ENCODE assay signal across 8 mouse cellular contexts in the genomic region with DNA sequence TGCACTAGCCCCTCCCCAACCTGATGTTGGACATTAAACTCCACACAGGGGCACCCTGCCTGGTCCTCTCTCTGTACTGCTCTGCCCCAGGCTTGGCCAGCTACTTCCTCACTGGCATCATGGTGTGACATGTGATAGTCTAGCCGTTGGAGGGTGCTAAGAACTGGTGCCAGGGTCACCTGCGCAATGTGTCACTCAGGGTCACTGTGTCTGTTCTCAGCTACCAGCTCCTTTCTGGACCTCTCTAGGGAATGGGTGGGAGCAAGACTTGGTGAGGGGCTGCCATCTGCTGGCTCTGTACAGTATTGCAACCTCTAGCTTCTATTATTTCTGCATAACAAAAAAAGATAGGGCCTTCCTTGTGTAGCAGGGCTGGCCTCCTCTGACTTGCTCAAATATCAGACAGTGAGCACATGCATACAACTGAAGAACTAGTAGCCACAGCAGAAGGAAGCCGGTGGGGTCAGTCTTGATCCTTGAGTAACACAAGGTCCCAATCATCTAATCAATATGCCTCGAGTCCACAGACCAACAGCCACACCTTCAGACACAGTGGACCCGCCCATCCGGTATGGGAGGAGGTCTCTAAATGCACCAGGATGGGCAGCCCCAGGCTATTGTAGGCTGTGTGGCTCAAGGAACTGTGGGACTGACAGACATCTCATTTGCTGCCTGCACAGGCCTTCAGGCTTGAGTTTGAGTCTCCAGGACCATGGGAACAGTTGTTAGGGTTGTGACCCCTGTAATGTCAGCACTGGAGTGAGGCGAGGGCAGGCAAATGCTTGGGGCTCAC. TPM values are rescaled to one million over a fixed set of nuclear protein-coding genes. Genes with fewer than 3 reads are reported as not detected.
DNase-seq lines count a peak whose midpoint lies in the region; ATAC-seq and TF ChIP-seq lines count a peak whose summit lies in the region.
"Had no signal": no experiment of that assay in that cellular context is flagged by ENCODE, and none has a peak within 500 bp of the region (broad histone marks: within the 10 kb centered on the region; RNA-seq: fewer than 3 reads in every experiment).

No protein-coding gene starts in this region.

- peak; percentile 95 for TF ChIP-seq CTCF in gastrocnemius, adult 2 months (IDR thresholded peaks at IDR 0.05)

- H3K27ac ChIP-seq in gastrocnemius, adult 2 months, result peak overlapping the region; percentile 29
- H3K27ac ChIP-seq: macrophage had no signal

- intact Hi-C loops in gastrocnemius, adult 2 months (cut with DNase I), result loop anchor here (1.0 to 10.0 kb wide), 3 partner anchors 66 to 158 kb away; no protein-coding TSS in a partner anchor
- intact Hi-C loops in left cerebral cortex, postnatal 10 days (cut with DNase I), result loop anchor here (5.0 kb wide), 1 partner anchor 85 kb away; no protein-coding TSS in a partner anchor

- DNase-seq in adipocyte (ENCODE audit: low spot score), result peak; percentile 72
- DNase-seq in cerebellum, postnatal 25 days, result peak; percentile 87
- DNase-seq in gastrocnemius, adult 2 months, result peak; percentile 81
- peak; percentile 61 to 70 for DNase-seq in left cerebral cortex, postnatal 10 days (ENCODE audit: extremely low spot score in 1 of 2, low spot score in 2 of 2)
- DNase-seq in right cerebral cortex, postnatal 36 days (ENCODE audit: low spot score in 2 of 2), result peak; percentile 19 to 43

- peak; percentile 60 for ATAC-seq in inflammation-experienced regulatory T-cells, adult 6 months
- ATAC-seq in megakaryocyte-erythroid progenitor cell, adult 5-6 weeks (replicated peaks; ENCODE audit: low FRiP score, low TSS enrichment, poor library complexity, severe bottlenecking), result peak; percentile 58

- no peak overlapping the region for H3K4me3 ChIP-seq in gastrocnemius, adult 2 months

RNA-seq across cellular contexts. Expression of gene Thop1, which starts 12.5 kb away (rescaled TPM):
- total RNA-seq in gastrocnemius, adult 2 months (2021), result 10 to 100 TPM; 25.1 to 25.9 TPM
- 1 to 10 TPM; 1.9 to 2.7 (median 2.5) TPM for polyA plus RNA-seq in inflammation-experienced regulatory T-cells, adult 6 months (2017; shearing (Covaris generic))
- total RNA-seq in left cerebral cortex, postnatal 10 days (2021), result 10 to 100 TPM; 53.8 to 54.9 TPM
- total RNA-seq in megakaryocyte-erythroid progenitor cell, adult 5-6 weeks (2014; fragmentation: Nextera tagmentation), result 40.7 and 52.0 TPM in 2 replicates
- 46.0 and 58.3 TPM in 2 replicates for total RNA-seq in megakaryocyte-erythroid progenitor cell, adult 5-6 weeks (2017)

RNA-seq across cellular contexts. Expression of gene Creb3l3, which starts 16.3 kb away (rescaled TPM):
- not detected for total RNA-seq in gastrocnemius, adult 2 months (2021)
- polyA plus RNA-seq in inflammation-experienced regulatory T-cells, adult 6 months (2017; shearing (Covaris generic)), result not detected
- under 1 TPM; 0.28 to 0.30 TPM for total RNA-seq in left cerebral cortex, postnatal 10 days (2021)
- total RNA-seq in megakaryocyte-erythroid progenitor cell, adult 5-6 weeks (2014; fragmentation: Nextera tagmentation), result not detected in 2 replicates
- total RNA-seq in megakaryocyte-erythroid progenitor cell, adult 5-6 weeks (2017), result not detected in 2 replicates

RNA-seq across cellular contexts. Expression of gene Sgta, which starts 22.4 kb away (rescaled TPM):
- total RNA-seq in gastrocnemius, adult 2 months (2021), result 100 to 1,000 TPM; 100 TPM
- 10 to 100 TPM; 66.4 to 86.5 (median 71.0) TPM for polyA plus RNA-seq in inflammation-experienced regulatory T-cells, adult 6 months (2017; shearing (Covaris generic))
- total RNA-seq in left cerebral cortex, postnatal 10 days (2021), result 100 to 1,000 TPM; 187 to 196 TPM
- 59.4 and 61.4 TPM in 2 replicates for total RNA-seq in megakaryocyte-erythroid progenitor cell, adult 5-6 weeks (2014; fragmentation: Nextera tagmentation)
- 34.2 and 41.6 TPM in 2 replicates for total RNA-seq in megakaryocyte-erythroid progenitor cell, adult 5-6 weeks (2017)

RNA-seq across cellular contexts. Expression of gene Map2k2, which starts 23.4 kb away (rescaled TPM):
- total RNA-seq in gastrocnemius, adult 2 months (2021), result 100 to 1,000 TPM; 148 to 187 TPM
- 10 to 100 TPM; 22.1 to 27.1 (median 23.3) TPM for polyA plus RNA-seq in inflammation-experienced regulatory T-cells, adult 6 months (2017; shearing (Covaris generic))
- total RNA-seq in left cerebral cortex, postnatal 10 days (2021), result 100 to 1,000 TPM; 127 to 130 TPM
- 111 and 122 TPM in 2 replicates for total RNA-seq in megakaryocyte-erythroid progenitor cell, adult 5-6 weeks (2014; fragmentation: Nextera tagmentation)
- total RNA-seq in megakaryocyte-erythroid progenitor cell, adult 5-6 weeks (2017), result 38.7 and 50.2 TPM in 2 replicates

RNA-seq across cellular contexts. Expression of gene Slc39a3, which starts 45.1 kb away (rescaled TPM):
- 10 to 100 TPM; 11.6 to 16.0 TPM for total RNA-seq in gastrocnemius, adult 2 months (2021)
- polyA plus RNA-seq in inflammation-experienced regulatory T-cells, adult 6 months (2017; shearing (Covaris generic)), result 1 to 10 TPM; 2.4 to 5.0 (median 2.7) TPM
- total RNA-seq in left cerebral cortex, postnatal 10 days (2021), result 10 to 100 TPM; 65.2 to 67.8 TPM
- total RNA-seq in megakaryocyte-erythroid progenitor cell, adult 5-6 weeks (2014; fragmentation: Nextera tagmentation), result 7.0 TPM in 2 replicates
- 3.4 and 7.2 TPM in 2 replicates for total RNA-seq in megakaryocyte-erythroid progenitor cell, adult 5-6 weeks (2017)

Comparison
In these comparisons a context has a peak if more than half of its experiments do, and no peak if none do; other contexts are left out.
1. DNase-seq: peak in every context shown above with its lines; median percentile 87 in cerebellum, postnatal 25 days; 81 in gastrocnemius, adult 2 months; 72 in adipocyte; 66 in left cerebral cortex, postnatal 10 days; 31 in right cerebral cortex, postnatal 36 days.